ENCODE assay signal across 8 mouse cellular contexts in genomic region chr3:104994415-104994841, GRCm38 (mm10). TPM values are rescaled to one million over a fixed set of nuclear protein-coding genes. Genes with fewer than 3 reads are reported as not detected.
A peak's percentile ranks its signal among the peaks of the same experiment; 100 is the strongest.
DNase-seq lines count a peak whose midpoint lies in the region; ATAC-seq and TF ChIP-seq lines count a peak whose summit lies in the region.

No protein-coding gene starts in this region.

- H3K4me1 ChIP-seq in forebrain, embryonic 13.5 days, result peaks cover 37% of the 10 kb centered on the region
- peaks cover 37% of the 10 kb centered on the region for H3K4me1 ChIP-seq in forebrain, embryonic 10.5 days
- H3K4me1 ChIP-seq in testis, adult 2 months (ENCODE audit: control insufficient read depth, insufficient read depth, low read length), result peaks cover 8% of the 10 kb centered on the region
- H3K4me1 ChIP-seq in limb, embryonic 15.5 days, result peaks cover 31% of the 10 kb centered on the region

- 0 out of 2 replicates have a peak overlapping the region, but pooled peaks have one; percentile 11 for H3K27ac ChIP-seq in forebrain, embryonic 13.5 days
- H3K27ac ChIP-seq in forebrain, embryonic 10.5 days, result no peak overlapping the region
- H3K27ac ChIP-seq in testis, adult 2 months (ENCODE audit: control insufficient read depth, insufficient read depth, low read depth, low read length), result peak overlapping the region; percentile 77
- H3K27ac ChIP-seq in limb, embryonic 15.5 days, result peak overlapping the region; percentile 87

- H3K4me2 ChIP-seq in forebrain, embryonic 13.5 days, result no peak overlapping the region
- H3K4me2 ChIP-seq in limb, embryonic 15.5 days, result peak overlapping the region; percentile 20; the same call in 1 of the 2 replicates

- no peak for TF ChIP-seq POLR2A in testis, adult 2 months (IDR thresholded peaks at IDR 0.05; ENCODE audit: control insufficient read depth, low read depth, low read length)

- H3K9ac ChIP-seq in forebrain, embryonic 13.5 days, result no peak overlapping the region
- 0 out of 2 replicates have a peak overlapping the region, but pooled peaks have one; percentile 23 for H3K9ac ChIP-seq in limb, embryonic 15.5 days

- H3K27me3 ChIP-seq in forebrain, embryonic 13.5 days, result peaks cover 1% of the 10 kb centered on the region; the same call in 1 of the 2 replicates
- 0 out of 2 replicates have a peak, but pooled peaks cover under 1% of the 10 kb centered on the region for H3K27me3 ChIP-seq in forebrain, embryonic 10.5 days (ENCODE audit: poor library complexity, severe bottlenecking)
- H3K27me3 ChIP-seq in testis, adult 2 months (ENCODE audit: control insufficient read depth, insufficient read depth, low read length), result no peaks in the 10 kb centered on the region
- H3K27me3 ChIP-seq in limb, embryonic 15.5 days, result no peaks in the 10 kb centered on the region

- no peaks in the 10 kb centered on the region for H3K36me3 ChIP-seq in forebrain, embryonic 13.5 days (ENCODE audit: poor library complexity, severe bottlenecking)
- H3K36me3 ChIP-seq in forebrain, embryonic 10.5 days (replicated peaks), result no peaks in the 10 kb centered on the region
- no peaks in the 10 kb centered on the region for H3K36me3 ChIP-seq in testis, adult 2 months (ENCODE audit: control insufficient read depth, insufficient read depth, low read length)
- no peaks in the 10 kb centered on the region for H3K36me3 ChIP-seq in limb, embryonic 15.5 days

- no peak; the same call in 1 of the 2 replicates for ATAC-seq in forebrain, embryonic 13.5 days
- 0 out of 2 replicates have a peak, but pooled peaks have one; percentile 52 for ATAC-seq in limb, embryonic 15.5 days (ENCODE audit: insufficient number of reproducible peaks, low FRiP score, low TSS enrichment, low read depth)

- H3K9me3 ChIP-seq in forebrain, embryonic 13.5 days (replicated peaks), result no peaks in the 10 kb centered on the region
- no peaks in the 10 kb centered on the region for H3K9me3 ChIP-seq in forebrain, embryonic 10.5 days
- no peaks in the 10 kb centered on the region for H3K9me3 ChIP-seq in limb, embryonic 15.5 days

- no peak for DNase-seq in forebrain, embryonic 10.5 days (ENCODE audit: extremely low spot score, low spot score)
- DNase-seq in testis, postnatal 10 days (ENCODE audit: low spot score), result no peak
- DNase-seq in urinary bladder, postnatal 25 days (ENCODE audit: low spot score), result no peak
- no peak for DNase-seq in layer of hippocampus, postnatal 14 days (ENCODE audit: low spot score in 2 of 2)
- no peak for DNase-seq in cerebellum, adult 11 months

- no peak overlapping the region for H3K4me3 ChIP-seq in forebrain, embryonic 13.5 days
- no peak overlapping the region for H3K4me3 ChIP-seq in forebrain, embryonic 10.5 days
- H3K4me3 ChIP-seq in testis, adult 2 months (ENCODE audit: control insufficient read depth, low read depth, low read length), result no peak overlapping the region
- H3K4me3 ChIP-seq in limb, embryonic 15.5 days, result no peak overlapping the region

- WGBS in forebrain, embryonic 13.5 days, result 50% methylated on average over 3 of the region's 3 CpGs
- 53% methylated on average over 3 of the region's 3 CpGs for WGBS in forebrain, embryonic 10.5 days
- 31% methylated on average over 3 of the region's 3 CpGs for WGBS in limb, embryonic 15.5 days

- TF ChIP-seq CTCF in testis, adult 2 months (IDR thresholded peaks at IDR 0.05; ENCODE audit: control insufficient read depth, insufficient read depth, insufficient replicate concordance, low read depth, low read length), result no peak

RNA-seq across cellular contexts. Expression of gene Wnt2b, which starts 32.7 kb away (rescaled TPM):
- 0.66 and 0.98 TPM in 2 replicates for polyA plus RNA-seq in forebrain, embryonic 13.5 days (2015; fragmentation: Nextera tagmentation; extraction: Ambion mirVana)
- polyA plus RNA-seq in forebrain, embryonic 10.5 days (2016; fragmentation: Nextera tagmentation; extraction: Ambion mirVana), result 0.58 and 0.68 TPM in 2 replicates
- polyA plus RNA-seq in testis, adult 2 months (2012; rRNA removed), result 1.5 and 1.7 TPM in 2 replicates
- 1.2 and 1.7 TPM in 2 replicates for polyA plus RNA-seq in limb, embryonic 15.5 days (2015; fragmentation: Nextera tagmentation; extraction: Ambion mirVana)
- total RNA-seq in layer of hippocampus, postnatal 14 days (2021), result under 1 TPM; 0.85 to 0.91 TPM

RNA-seq across cellular contexts. Expression of gene Cttnbp2nl, which starts 58.5 kb away (rescaled TPM):
- polyA plus RNA-seq in forebrain, embryonic 13.5 days (2015; fragmentation: Nextera tagmentation; extraction: Ambion mirVana), result 53.2 and 54.9 TPM in 2 replicates
- 34.3 and 36.7 TPM in 2 replicates for polyA plus RNA-seq in forebrain, embryonic 10.5 days (2016; fragmentation: Nextera tagmentation; extraction: Ambion mirVana)
- polyA plus RNA-seq in testis, adult 2 months (2012; rRNA removed), result 7.4 and 7.6 TPM in 2 replicates
- polyA plus RNA-seq in limb, embryonic 15.5 days (2015; fragmentation: Nextera tagmentation; extraction: Ambion mirVana), result 28.1 and 28.7 TPM in 2 replicates
- total RNA-seq in layer of hippocampus, postnatal 14 days (2021), result 10 to 100 TPM; 30.0 to 34.0 TPM
